Mouse (Mus musculus): ENCODE data around the gene Sertad2. TPM values are rescaled to one million over a fixed set of nuclear protein-coding genes. Genes with fewer than 3 reads are reported as not detected.

The Sertad2 gene
- total RNA-seq, 2 experiments from 2014 or later, result 8.4 to 9.2 TPM

GRCm38 (mm10) chr11:20691000-20691399 lies 147.9 kb downstream of the Sertad2 start:
- DNase-seq, result peak; percentile 23

Other genes starting within 250 kb of the Sertad2 start
- gene Slc1a4, start 210.5 kb upstream of the Sertad2 start, total RNA-seq (2021), result 1 to 10 TPM; 1.2 to 1.3 TPM
- 10 to 100 TPM; 13.8 to 15.2 TPM for gene Aftph, start 198.3 kb downstream of the Sertad2 start, total RNA-seq (2021)